Mouse (Mus musculus) retina, embryonic 14.5 days (tissue): ENCODE data around the gene Pgm5.

ENCODE experiments used
- DNase-seq: peaks from one replicate; pipeline ENCODE4 v3.0.0-alpha.2; 2015; ENCODE audit warnings: low spot score

Pgm5 gene

GRCm38 (mm10) chr19:24770345-24770744, 91.3 kb downstream of the Pgm5 start:
- DNase-seq = no peak

GRCm38 (mm10) chr19:24767401-24767800, 94.3 kb downstream of the Pgm5 start:
- DNase-seq = no peak

GRCm38 (mm10) chr19:24762473-24763149, 99.0 kb downstream of the Pgm5 start:
- DNase-seq = no peak

GRCm38 (mm10) chr19:24756627-24757026, 105.0 kb downstream of the Pgm5 start:
- DNase-seq = no peak

- no peak for DNase-seq
These were observed 107.2 kb downstream of the Pgm5 start for GRCm38 (mm10) chr19:24754440-24754785.

- peak; percentile 31 for DNase-seq
These were observed 107.8 kb downstream of the Pgm5 start for GRCm38 (mm10) chr19:24753617-24754439.

- no peak for DNase-seq
These were observed 108.6 kb downstream of the Pgm5 start for GRCm38 (mm10) chr19:24752873-24753538.

GRCm38 (mm10) chr19:24746266-24746875, 115.3 kb downstream of the Pgm5 start:
- no peak for DNase-seq

GRCm38 (mm10) chr19:24742606-24743005, 119.0 kb downstream of the Pgm5 start:
- no peak for DNase-seq

GRCm38 (mm10) chr19:24738786-24739185, 122.9 kb downstream of the Pgm5 start:
- no peak for DNase-seq

- no peak for DNase-seq
These were observed 123.6 kb downstream of the Pgm5 start for GRCm38 (mm10) chr19:24738026-24738425.

GRCm38 (mm10) chr19:24735484-24736128, 126.0 kb downstream of the Pgm5 start:
- no peak for DNase-seq

GRCm38 (mm10) chr19:24730661-24731060, 131.0 kb downstream of the Pgm5 start:
- DNase-seq = no peak

GRCm38 (mm10) chr19:24724362-24724761, 137.3 kb downstream of the Pgm5 start:
- DNase-seq = no peak

- no peak for DNase-seq
These were observed 141.2 kb downstream of the Pgm5 start for GRCm38 (mm10) chr19:24720448-24720847.

GRCm38 (mm10) chr19:24719504-24719903, 142.2 kb downstream of the Pgm5 start:
- DNase-seq = peak; percentile 30

- DNase-seq = no peak
These were observed 143.6 kb downstream of the Pgm5 start for GRCm38 (mm10) chr19:24718021-24718420.

- DNase-seq = no peak
These were observed 145.2 kb downstream of the Pgm5 start for GRCm38 (mm10) chr19:24716303-24717097.

- DNase-seq = no peak
These were observed 153.6 kb downstream of the Pgm5 start for GRCm38 (mm10) chr19:24708032-24708431.

- no peak for DNase-seq
These were observed 154.4 kb downstream of the Pgm5 start for GRCm38 (mm10) chr19:24707071-24707906.
